Mouse (Mus musculus) Muller cell, postnatal 12 days (primary cell): ENCODE data around the gene Crat.
A peak's percentile ranks its signal among the peaks of the same experiment; 100 is the strongest.

Experiments used
- DNase-seq: peaks from one replicate; pipeline ENCODE4 v3.0.0-alpha.2; 2015; ENCODE audit errors: inconsistent ontology term

Gene Crat

GRCm38 (mm10) chr2:30403870-30404269 is 11.7 kb downstream of the Crat start:
- no peak for DNase-seq

DNA sequence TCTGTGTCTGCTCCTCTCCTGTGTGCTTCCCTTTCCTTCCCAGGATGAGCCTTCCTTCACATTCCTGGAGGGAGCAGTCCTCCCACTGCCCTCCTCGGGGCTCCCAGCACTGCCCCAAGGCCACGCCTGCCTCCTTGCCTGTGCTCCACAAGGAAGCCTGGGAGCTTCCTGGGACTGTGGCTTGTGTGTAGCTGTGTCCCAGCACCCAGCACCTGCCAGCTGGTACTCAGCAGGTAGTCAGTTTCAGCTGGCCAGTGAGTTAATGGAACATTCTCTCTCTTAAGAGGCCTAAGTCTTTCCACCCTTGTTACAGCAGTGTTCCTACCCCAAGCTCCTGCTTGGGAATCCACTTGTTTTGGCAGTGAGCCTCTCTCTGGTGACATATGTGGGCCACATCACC is 12.8 kb downstream of the Crat start:
- DNase-seq: no peak

DNA sequence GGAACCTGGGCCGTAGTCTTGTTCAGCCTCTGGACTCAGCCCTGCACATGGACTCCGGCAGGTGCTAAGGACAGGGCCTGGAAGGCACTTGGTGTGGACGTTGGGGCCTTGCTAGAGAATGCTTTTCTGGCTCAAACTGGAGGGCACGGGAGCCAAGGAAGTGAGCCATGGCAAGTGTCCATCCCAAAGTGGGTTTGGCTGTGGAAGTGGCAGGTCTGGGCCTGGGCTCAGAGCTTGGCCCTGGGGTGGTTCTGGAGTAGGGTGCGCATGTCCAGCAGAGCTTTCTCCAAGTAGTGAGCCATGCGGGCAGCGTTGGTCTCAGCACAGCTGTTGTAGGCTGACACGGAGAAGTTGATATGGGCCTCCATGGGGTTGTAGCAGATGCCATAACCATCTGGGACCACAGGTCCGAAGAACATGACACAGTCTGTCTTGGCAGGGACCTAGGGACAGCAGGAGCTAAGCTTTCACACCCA is 13.2 kb downstream of the Crat start:
- no peak for DNase-seq

DNA sequence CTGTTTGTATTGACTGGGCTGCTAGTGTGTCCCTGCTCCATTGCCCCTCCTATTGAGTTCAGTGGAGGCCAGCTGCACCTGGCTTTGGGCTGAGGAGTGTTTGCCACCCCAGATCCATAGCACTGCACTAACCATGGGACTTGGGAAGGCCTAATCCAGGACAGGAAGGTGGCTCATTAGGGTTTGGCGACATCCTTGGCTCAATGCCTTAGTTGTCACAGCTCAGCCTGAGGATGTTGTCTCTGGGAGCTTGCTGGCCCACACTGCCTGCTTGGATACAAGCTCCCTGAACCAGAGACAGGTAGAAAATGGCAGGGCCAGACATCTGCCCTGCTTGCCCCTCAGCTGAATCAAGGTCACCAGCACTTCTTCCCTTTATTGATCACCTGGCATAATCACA is 14.0 kb downstream of the Crat start:
- DNase-seq: no peak

DNA sequence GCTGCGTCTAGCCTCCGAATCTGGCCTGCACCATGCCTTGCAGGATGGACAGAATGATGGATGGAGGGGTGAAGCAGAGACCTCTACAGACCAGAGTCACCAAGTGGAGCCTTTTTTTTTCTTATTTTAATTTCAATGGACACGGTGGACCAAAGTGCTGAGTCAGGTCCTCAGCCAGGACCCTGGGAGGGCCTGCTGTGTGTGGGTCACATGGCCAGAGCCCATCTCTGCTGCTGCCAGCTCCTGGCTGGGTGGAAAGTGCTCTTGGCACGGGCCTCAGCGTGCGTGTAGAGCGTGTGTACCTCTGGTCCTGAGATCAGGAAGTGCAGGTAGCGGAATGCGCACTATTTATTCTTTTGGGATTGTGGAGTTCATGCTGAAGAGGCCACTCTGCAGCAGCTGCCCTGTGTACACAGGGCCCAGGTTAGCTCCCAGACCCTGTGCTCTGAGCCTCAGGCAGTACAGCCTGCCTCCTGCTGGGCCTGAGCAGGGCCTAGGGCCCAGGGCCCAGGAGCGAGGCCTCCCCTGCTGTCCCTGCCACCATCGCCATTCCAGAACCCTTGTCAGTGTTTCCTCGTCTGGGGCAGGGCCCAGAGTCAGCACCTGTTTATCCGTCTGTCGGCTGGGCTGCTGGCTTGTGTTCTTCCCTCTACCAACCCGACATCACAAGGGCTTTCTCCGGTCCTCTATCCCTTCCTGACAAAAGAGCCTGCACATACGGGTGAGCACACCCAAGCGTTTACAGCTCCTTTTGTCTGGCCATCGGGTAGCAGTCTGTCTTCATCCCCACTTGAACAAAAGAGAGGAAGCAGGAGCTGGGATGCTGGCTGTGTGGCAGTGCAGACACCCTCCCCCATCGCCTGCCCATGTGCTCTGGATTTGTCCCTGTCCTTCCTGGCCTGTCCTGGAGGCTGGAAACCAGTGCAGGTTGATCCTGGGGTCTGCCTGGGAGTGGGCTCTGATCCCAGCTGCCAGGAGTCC is 16.1 kb downstream of the Crat start:
- peak; percentile 56 for DNase-seq

DNA sequence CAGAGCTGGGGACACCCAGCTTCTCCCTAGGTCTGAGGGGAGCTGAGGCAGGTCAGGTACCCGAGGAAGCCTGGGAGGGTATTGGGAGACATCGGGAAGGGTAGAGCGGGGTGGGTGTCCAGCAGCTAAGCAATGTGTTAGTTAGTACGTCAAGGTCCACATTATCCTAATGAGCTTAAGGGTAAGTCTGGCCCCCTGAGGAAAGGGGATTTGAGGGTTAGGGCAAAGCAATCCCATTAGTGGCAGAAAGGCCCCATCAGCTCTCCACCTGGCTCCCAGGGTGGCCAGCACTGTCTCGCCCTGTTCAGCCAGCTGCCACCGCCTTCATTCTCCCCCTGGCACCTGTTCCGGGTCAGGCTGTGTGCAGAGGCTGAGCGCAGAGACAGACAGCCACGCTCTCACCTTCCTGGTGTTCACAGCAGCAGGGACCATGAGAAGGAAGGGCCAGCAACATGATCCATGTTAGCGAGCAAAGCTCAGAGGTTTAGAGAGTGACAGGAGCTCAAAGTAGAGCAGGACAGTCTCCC is 17.6 kb downstream of the Crat start:
- DNase-seq: no peak

DNA sequence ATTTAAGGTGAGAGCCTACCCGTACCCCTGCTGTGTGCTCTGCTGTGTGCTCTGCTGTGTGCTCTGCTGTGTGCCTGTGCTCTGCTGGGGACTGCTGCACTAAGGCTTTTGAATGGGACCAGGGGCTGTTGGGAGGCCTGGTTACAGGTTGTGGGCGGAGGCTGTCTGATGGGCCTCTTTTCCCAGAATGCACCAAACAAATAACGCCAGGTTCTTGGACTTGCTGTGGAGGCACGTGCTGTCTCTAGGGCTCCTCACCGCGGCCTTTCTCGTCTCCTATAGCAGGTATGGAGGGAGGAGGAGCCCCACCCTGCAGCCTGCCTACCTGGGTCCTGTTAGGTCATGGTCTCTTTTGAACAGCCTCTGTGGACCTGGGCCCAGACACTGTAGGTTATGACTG is 19.4 kb downstream of the Crat start:
- no peak for DNase-seq

- no peak for DNase-seq
These were observed 19.9 kb downstream of the Crat start for GRCm38 (mm10) chr2:30395757-30396156.

- no peak for DNase-seq
These were observed 22.3 kb downstream of the Crat start for GRCm38 (mm10) chr2:30393370-30393656.

DNA sequence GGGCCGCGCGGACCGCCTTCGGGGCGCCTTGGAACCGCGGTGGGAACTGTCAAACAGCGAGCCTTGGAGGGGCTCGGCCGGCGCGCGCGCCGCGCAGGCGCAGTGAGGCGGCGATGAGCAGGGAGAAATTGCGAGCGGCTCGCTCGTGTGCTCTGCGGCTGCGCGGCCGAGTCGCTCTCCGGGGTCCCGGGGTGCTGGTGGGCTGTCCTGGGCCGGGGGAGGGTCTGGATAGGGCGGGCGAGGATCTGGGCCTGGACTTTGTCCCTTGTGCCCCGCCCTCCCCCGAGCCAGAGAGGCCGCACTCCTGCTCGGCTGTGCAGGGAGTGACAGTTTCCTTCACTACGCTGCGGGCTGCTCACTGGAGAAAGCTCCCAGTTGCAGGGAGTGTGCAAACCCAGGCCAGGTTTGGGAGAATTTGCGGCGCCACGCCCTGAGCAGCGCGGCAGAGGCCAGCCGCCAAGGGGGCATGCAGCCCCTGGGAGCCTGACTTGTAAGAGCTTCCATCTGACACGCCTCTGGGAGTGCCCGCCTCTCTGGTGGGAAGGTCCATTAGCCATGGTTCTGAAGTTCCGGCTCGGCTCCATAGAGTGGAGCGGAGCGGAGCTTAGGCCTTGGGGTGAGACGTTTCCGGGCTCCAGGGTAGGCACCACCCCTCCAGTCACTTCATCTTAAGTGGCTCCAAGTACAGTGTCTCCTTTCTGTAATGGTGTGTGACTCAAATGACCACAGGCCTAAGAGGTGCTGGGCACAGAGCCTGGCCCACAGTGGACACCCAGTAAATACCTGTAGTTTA is 22.8 kb downstream of the Crat start:
- peak; percentile 95 for DNase-seq

GRCm38 (mm10) chr2:30392114-30392576 is 23.5 kb downstream of the Crat start, which contains the start of gene Dolpp1:
Gene Dolpp1 (plus strand): TSS chr2:30392254.
- peak; percentile 99 for DNase-seq

- no peak for DNase-seq
These were observed 26.6 kb downstream of the Crat start for GRCm38 (mm10) chr2:30389000-30389399.

GRCm38 (mm10) chr2:30386913-30387312 is 28.7 kb downstream of the Crat start:
- no peak for DNase-seq

GRCm38 (mm10) chr2:30385591-30385990 is 30.0 kb downstream of the Crat start:
- DNase-seq: no peak

- no peak for DNase-seq
These were observed 30.8 kb downstream of the Crat start for GRCm38 (mm10) chr2:30384814-30385213.

DNA sequence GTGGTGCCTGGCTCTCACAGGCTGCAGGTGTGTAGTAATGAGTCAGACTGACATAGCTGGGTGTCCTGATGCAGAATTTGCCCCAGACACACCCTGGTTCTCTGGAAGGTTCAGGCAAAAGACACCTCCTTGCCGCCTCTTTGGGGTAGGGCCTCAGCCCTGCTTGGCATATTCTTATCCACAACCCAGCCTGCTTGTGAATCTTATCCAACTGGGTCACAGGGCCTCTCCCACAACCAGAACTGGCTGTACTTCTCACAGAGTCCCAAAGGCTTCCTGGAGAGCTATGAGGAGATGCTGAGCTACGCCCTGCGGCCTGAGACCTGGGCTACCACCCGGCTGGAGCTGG is 34.3 kb downstream of the Crat start:
- no peak for DNase-seq

DNA sequence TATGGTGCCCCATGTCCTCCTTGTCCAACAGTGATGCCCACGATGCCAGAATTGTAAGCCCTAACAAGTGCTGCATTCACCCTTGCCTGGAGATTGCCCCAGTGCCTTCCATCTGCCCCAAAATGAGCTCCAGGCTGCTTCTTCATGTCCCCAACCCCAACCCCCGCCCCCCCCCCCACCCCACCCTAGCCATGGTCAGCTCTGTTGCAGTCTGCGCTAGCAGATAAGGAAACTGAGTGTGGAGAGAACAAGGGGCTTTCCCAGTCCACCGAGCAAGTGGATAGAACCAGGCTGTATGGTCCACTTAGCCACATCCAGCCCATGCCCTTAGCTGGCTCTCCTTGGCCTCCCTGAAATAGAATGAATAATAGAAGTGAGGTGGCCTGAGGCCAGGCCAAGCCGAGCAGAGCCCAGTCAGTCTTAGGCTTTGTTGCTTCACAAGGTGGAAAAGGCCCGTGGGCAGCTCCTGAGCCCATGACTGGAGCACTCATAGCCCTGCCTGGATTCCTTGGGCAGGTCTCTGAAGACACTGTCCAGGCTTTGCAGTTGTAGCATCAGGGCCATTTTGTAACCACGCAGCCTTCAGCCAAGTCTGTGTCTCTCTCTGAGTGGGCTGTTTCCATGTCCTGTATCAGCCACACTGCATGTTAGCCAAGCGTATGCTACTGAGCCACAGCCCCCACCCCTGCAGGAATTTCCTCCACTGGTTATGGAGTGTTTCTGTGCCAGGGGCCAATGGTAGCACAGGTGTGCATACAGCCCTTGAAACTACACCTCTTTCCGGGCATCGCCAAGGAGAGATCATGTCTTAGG is 34.8 kb downstream of the Crat start:
- no peak for DNase-seq

GRCm38 (mm10) chr2:30379307-30379706 is 36.3 kb downstream of the Crat start:
- no peak for DNase-seq

- DNase-seq: no peak
These were observed 37.9 kb downstream of the Crat start for GRCm38 (mm10) chr2:30377721-30378120.

GRCm38 (mm10) chr2:30375893-30376292 is 39.7 kb downstream of the Crat start:
- no peak for DNase-seq

DNA sequence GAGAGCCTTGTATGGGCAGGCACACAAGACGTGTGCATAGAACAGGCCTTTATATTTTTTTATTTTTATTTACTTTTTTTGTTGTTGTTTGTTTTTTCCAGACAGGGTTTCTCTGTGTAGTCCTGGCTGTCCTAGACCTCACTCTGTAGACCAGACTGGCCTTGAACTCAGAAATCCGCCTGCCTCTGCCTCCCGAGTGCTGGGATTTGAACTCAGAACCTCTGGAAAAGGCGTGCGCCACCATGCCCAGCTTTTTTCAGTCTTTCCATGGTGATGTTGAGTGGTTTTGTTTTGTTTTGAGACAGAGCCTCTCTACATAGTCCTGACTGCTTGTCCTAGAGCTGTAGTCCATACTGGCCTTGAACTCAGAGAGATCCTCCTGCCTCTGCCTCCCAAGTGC is 42.9 kb downstream of the Crat start:
- no peak for DNase-seq

DNA sequence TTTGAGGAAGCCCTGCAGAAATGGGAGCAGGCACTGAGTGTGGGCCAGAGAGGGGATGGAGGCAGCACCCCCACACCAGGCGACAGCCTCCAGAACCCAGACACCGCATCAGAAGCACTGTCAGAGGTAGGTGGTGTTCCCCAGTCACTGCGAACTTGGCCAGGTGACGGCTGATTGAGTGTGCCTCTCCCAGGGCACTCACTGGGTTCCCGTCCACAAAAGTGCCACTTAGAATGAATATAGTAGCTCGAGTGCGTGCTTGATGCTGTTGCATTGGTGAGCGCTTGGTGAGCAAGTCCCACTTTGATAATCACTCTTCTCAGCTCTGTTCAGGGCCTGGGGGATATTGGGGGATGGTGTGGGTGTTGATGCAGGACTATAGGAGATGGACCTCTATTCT is 44.1 kb downstream of the Crat start:
- DNase-seq: no peak
